Mouse (Mus musculus) neural tube, embryonic 13.5 days (tissue): ENCODE results near the gene Rbsn. TPM values are rescaled to one million over a fixed set of nuclear protein-coding genes. Genes with fewer than 3 reads are reported as not detected.

ENCODE experiments used
- ATAC-seq: fragments of 200-750 bp; cut with Nextera tagmentation; 2 replicates; pipeline ENCODE4 v1.8.0; 2017; ENCODE audit warnings: low read depth, mild to moderate bottlenecking, moderate TSS enrichment, moderate library complexity
- H3K27ac ChIP-seq: fragments of 300-500 bp; sonication (generic); replicated peaks from 2 replicates; pipeline ENCODE4 v1.5.1; 2015; ENCODE audit warnings: moderate library complexity, mild to moderate bottlenecking, inconsistent platforms
- H3K27me3 ChIP-seq: fragments of 300-500 bp; sonication (generic); 2 replicates; pipeline ENCODE4 v1.6.1; 2015; ENCODE audit warnings: mild to moderate bottlenecking, inconsistent platforms
- H3K36me3 ChIP-seq: fragments of 300-500 bp; sonication (generic); 2 replicates; pipeline ENCODE4 v1.6.1; 2015; ENCODE audit warnings: mild to moderate bottlenecking, inconsistent platforms
- H3K4me1 ChIP-seq: fragments of 300-500 bp; sonication (generic); replicated peaks from 2 replicates; pipeline ENCODE4 v1.6.1; 2015; ENCODE audit warnings: inconsistent platforms
- H3K4me2 ChIP-seq: fragments of 300-500 bp; sonication (generic); 2 replicates; pipeline ENCODE4 v1.6.1; 2015; ENCODE audit warnings: inconsistent platforms, mild to moderate bottlenecking, moderate library complexity
- H3K4me3 ChIP-seq: fragments of 300-500 bp; sonication (generic); 2 replicates; pipeline ENCODE4 v1.5.1; 2015; ENCODE audit warnings: mild to moderate bottlenecking, inconsistent platforms
- H3K9ac ChIP-seq: fragments of 300-500 bp; sonication (generic); 2 replicates; pipeline ENCODE4 v1.6.1; 2015; ENCODE audit warnings: moderate library complexity, mild to moderate bottlenecking, inconsistent platforms
- H3K9me3 ChIP-seq: fragments of 300-500 bp; sonication (generic); 2 replicates; pipeline ENCODE4 v1.6.1; 2016; ENCODE audit warnings: inconsistent platforms
- WGBS: fragments of 180-500 bp; shearing (Covaris S2); methylation state at CpG from one replicate; pipeline ENCODE4 v1.1.7; 2015; 5-methylcytosine and 5-hydroxymethylcytosine counted together
- polyA plus RNA-seq: library from polyadenylated mRNA; unstranded; fragments of >200 nt; fragmentation: Nextera tagmentation; extraction: Ambion mirVana; gene quantifications from 2 replicates; pipeline ENCODE4 v1.2.1, GENCODE M21; 2015

The Rbsn gene
- polyA plus RNA-seq, 1 experiment from 2014 or later: 39.0 TPM

GRCm38 (mm10) chr6:92158801-92159200 is 55.9 kb downstream of the Rbsn start:
- no peak overlapping the region for H3K27ac ChIP-seq
- H3K4me2 ChIP-seq: no peak overlapping the region
- peaks cover 99% of the 10 kb centered on the region for H3K36me3 ChIP-seq
- H3K9me3 ChIP-seq: no peaks in the 10 kb centered on the region
- H3K4me3 ChIP-seq: no peak overlapping the region
- WGBS: 91% methylated on average over 3 of the region's 3 CpGs
- no peak for ATAC-seq
- H3K4me1 ChIP-seq: no peaks in the 10 kb centered on the region
- H3K9ac ChIP-seq: no peak overlapping the region
- no peaks in the 10 kb centered on the region for H3K27me3 ChIP-seq

DNA sequence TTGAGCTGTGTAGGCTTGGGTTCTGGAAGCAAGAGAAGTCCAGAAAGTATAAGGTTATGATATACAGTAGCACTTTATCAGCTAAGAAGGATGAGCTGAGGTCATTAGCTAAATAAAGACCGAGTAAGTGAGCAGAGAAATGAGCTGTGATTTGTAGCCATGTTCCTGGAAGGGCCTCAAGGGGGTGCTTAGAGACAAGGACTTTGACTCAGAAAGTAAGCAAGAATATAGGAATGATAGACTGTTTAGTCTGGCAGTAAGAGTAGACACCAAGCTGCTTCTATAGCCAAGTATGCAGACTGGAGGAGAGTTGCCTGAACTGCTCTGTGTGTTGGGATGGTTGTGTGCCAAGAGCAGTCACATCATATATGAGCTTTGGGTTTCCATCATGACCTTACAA is 61.0 kb downstream of the Rbsn start:
- WGBS: 62% methylated on average over 1 of the region's 1 CpGs
- Histone ChIP-seq H3K9me3 (no peaks in the 10 kb centered on the region), H3K36me3 (peaks cover 89% of the 10 kb centered on the region), H3K9ac (no peak overlapping the region), H3K4me3 (no peak overlapping the region), H3K27ac (no peak overlapping the region), H3K4me1 (no peaks in the 10 kb centered on the region), H3K27me3 (no peaks in the 10 kb centered on the region), H3K4me2 (no peak overlapping the region)
- no peak for ATAC-seq

GRCm38 (mm10) chr6:92145881-92146280 is 68.8 kb downstream of the Rbsn start:
- H3K4me2 ChIP-seq: no peak overlapping the region
- H3K9me3 ChIP-seq: no peaks in the 10 kb centered on the region
- no peaks in the 10 kb centered on the region for H3K27me3 ChIP-seq
- H3K4me3 ChIP-seq: no peak overlapping the region
- H3K27ac ChIP-seq: no peak overlapping the region
- no peak for ATAC-seq
- H3K9ac ChIP-seq: no peak overlapping the region
- 96% methylated on average over 4 of the region's 4 CpGs for WGBS
- no peaks in the 10 kb centered on the region for H3K4me1 ChIP-seq
- H3K36me3 ChIP-seq: peaks cover 41% of the 10 kb centered on the region

Other genes starting within 250 kb of the Rbsn start
- 21.7 and 24.2 TPM in 2 replicates for gene Fgd5, start 236.0 kb downstream of the Rbsn start, polyA plus RNA-seq
- gene Nr2c2, start 123.5 kb downstream of the Rbsn start, polyA plus RNA-seq: 27.0 and 33.6 TPM in 2 replicates
- 72.6 and 80.5 TPM in 2 replicates for gene Mrps25, start 30.9 kb downstream of the Rbsn start, polyA plus RNA-seq
- gene Trh, start 29.7 kb upstream of the Rbsn start, polyA plus RNA-seq: 0.68 and 0.79 TPM in 2 replicates